Mouse (Mus musculus) adrenal gland, postnatal 10 days (tissue): ENCODE data around the gene Cnnm2. TPM values are rescaled to one million over a fixed set of nuclear protein-coding genes. Genes with fewer than 3 reads are reported as not detected.

Experiments
- DNase-seq: peaks from one replicate; pipeline ENCODE4 v3.0.0; 2021; ENCODE audit warnings: mixed read lengths
- total RNA-seq, 2 experiments: library from RNA; stranded (reverse); gene quantifications; 2 replicates each; pipeline ENCODE4 v1.2.3; 2021

Cnnm2 gene
- total RNA-seq, 2 experiments from 2014 or later: 13.2 to 23.4 TPM

- DNase-seq: no peak
Observed at GRCm38 (mm10) chr19:46794181-46794580, 32.8 kb downstream of the Cnnm2 start.

GRCm38 (mm10) chr19:46799903-46800583, 38.6 kb downstream of the Cnnm2 start:
- peak; percentile 44 for DNase-seq

GRCm38 (mm10) chr19:46801492-46801891, 40.1 kb downstream of the Cnnm2 start:
- no peak for DNase-seq

DNA sequence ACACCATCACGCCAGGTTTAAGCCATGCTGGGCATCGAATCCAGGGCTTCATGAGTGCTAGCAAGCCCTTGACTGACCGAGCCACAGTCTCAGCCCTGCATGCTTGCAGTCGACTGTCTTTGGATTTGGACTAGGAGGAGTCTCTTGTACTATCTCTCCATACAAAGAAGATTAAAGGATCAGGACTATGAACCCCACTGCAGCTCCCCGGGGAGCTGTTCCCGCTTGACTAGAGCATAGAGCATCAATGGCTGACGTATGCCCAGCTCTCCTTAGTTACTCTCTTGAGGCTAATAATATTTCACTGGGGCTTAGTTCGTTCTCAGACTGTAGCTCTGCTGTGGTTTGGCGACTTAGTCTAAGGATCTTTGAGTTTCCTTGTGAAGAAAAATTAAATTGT, 40.9 kb downstream of the Cnnm2 start:
- no peak for DNase-seq

DNA sequence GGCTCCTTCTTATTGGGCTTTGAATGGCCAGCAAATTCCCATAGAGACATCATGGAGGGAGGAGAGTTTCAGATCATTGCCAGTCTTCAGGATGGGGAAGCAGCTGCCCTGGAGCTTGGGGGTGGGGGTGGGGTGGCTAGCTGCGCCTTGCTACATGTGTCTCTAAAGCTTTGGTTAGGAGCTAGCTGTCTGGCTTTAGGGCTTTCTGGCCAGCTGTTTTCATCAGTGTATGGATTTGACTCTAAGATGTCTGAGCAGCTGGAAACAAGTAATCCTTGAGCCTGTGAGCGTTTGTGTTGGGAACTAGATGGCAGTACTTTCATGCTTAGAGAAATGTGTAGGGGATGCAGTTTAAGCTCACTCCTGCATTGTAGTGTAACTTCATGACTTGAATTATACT, 42.3 kb downstream of the Cnnm2 start:
- no peak for DNase-seq

DNA sequence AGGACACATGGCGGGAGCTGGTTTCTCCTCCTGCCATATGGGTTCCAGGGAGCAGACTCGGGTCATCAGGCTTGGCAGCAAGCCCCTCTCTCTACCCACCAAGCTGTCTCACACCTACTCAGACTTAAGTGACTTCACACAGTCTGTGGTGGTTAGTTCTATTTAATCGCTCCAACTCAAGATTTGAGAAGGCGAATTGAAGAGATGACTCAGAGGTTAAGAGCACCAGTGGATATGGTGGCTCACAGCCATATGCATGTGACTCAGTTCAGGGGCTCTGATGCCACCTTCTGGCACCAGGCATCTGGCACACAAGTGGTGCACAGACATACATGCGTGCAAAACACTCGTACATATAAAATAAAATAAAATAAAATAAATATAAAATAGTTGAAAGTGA, 43.4 kb downstream of the Cnnm2 start:
- DNase-seq: peak; percentile 57

GRCm38 (mm10) chr19:46805933-46806688, 44.7 kb downstream of the Cnnm2 start:
- no peak for DNase-seq

DNA sequence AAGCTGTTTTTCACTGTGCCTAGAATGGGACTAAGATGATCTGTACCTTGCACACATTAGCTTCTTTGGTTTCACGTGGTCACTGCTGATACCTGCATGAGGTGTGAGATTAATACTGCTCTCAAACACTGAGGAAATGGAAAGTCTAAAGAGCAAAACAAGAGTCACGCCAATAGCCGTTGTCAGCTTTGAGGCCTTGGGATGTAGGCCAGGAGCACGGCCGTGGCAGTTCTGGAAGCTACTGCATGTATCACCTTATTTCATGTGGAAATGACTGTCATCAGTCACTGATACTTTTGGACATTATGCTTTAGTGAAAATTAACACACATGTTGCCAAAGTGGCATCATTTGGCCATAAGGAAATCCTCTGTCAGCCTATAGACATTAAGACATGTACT, 46.9 kb downstream of the Cnnm2 start:
- DNase-seq: peak; percentile 62

- no peak for DNase-seq
Observed at GRCm38 (mm10) chr19:46809031-46809430, 47.6 kb downstream of the Cnnm2 start.

- no peak for DNase-seq
Observed at GRCm38 (mm10) chr19:46819276-46819675, 57.9 kb downstream of the Cnnm2 start.

GRCm38 (mm10) chr19:46822491-46822890, 61.1 kb downstream of the Cnnm2 start:
- DNase-seq: no peak

DNA sequence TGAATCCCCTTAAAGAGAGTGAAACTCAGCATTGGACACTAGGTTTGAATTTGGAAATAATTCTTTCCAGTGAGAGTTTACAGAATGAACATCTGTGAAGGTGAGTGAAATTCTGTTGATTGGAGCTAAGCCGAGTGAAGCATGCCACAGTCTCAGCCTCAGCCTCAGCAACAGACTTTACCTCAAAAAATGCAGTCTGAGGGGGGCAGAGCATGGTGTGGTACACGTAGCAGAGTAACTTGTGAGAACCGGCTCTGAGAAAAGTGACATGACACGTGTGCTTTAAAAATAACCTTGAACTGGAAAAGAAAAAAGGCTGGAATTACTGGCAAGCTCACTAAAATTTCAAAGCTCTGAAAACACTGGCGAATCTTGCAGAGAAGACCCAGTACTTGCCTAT, 62.4 kb downstream of the Cnnm2 start:
- DNase-seq: no peak

- no peak for DNase-seq
Observed at GRCm38 (mm10) chr19:46824867-46825266, 63.5 kb downstream of the Cnnm2 start.

DNA sequence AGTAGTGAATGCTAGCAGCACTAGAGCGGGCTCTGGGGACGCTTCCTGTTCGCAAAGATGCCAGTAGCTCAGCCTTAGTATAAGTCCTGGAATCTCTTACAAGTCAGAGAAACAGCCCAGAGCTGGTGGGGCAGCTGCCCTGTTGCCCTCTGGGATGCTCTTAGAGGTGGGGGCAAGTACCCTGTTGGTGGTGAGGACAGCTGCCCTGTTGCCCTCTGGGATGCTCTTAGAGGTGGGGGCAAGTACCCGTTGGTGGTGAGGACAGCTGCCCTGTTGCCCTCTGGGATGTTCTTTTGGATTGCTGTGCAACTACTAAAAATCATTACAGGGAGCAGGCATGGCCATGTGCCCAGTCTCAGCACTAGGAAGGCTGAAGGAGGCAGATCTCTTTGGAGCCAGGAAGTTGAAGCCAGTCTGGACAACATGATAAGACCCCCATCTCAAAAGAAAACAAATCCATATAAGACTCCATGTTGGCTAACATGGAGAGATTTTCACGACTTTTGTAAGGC, 66.3 kb downstream of the Cnnm2 start:
- no peak for DNase-seq

- DNase-seq: peak; percentile 76
Observed at GRCm38 (mm10) chr19:46828961-46829360, 67.6 kb downstream of the Cnnm2 start.

DNA sequence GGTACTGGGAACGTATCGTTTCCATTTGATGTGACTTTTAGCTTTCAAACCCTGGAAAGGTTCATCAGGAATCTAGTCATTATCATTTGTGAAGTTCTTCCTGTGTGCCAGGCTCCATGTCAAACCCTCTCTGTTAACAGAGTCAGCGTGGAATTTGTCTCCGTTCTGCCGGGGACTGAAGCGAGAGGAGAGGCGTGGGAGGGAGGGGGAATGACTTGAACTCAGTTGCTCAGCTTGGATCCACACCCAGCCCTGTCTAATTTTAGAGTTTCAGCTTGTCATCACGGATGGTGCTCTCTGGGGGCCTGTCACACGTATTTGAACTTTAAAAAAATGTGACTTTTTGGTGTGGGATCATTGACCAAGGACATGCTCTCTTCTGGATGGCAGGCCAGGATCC, 70.0 kb downstream of the Cnnm2 start:
- DNase-seq: no peak

DNA sequence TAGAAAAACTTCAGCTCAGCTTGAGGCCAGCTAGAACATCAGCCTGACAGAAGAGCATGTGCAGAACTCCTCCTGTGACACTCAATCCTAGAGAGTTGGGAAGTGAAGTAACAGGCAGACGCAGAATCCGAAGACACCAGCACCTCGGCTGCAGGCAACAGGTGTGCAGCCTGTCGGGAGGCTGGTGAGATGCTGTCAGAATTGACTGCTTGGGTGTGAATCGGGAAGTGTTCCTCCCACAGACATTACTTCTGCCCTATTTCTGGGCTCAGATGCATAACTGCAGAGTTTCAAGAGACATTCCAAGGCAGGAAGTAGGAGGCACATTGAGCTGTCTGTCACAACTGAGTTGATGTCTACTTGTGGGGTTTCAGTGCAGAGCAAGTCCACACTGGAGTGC, 72.9 kb downstream of the Cnnm2 start:
- no peak for DNase-seq

GRCm38 (mm10) chr19:46835339-46835738, 73.9 kb downstream of the Cnnm2 start:
- DNase-seq: no peak

GRCm38 (mm10) chr19:46836085-46836484, 74.7 kb downstream of the Cnnm2 start:
- no peak for DNase-seq

DNA sequence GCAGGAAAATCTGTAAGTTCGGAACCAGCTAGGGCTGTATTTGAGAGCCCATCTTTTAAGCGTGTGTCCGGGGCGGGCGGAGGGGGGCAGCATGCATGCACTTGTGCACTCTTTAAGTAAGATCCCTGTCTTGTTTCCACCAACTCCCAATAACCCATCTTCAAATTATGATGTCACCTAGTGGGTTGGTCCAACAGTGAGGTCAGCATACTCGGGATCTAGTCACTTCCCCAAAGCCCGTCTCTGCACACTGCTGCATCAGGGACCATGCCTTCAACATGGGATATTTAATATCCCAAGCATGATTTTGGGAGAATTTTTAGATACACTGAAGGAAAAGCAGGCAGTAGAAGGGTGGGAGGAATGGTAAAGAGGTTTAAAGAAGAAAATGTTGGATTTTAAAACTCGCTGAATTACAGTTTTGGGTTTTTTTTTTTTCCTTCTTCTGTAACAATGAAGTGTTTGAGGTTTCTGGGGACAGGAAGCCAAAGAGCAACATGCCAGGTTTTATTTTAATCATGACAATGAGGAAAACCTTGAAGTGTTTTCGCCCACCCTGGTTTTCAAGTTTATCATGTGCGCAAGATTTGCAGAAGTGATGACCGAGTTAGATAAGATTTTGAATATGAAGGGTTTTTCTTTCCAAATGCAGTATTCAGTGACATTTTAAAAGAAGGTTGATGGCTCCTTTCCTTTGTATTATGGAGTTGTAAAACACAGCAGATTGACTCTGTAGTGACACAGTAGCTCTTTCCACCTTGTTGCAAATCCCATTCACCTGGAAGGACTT, 76.1 kb downstream of the Cnnm2 start:
- no peak for DNase-seq

GRCm38 (mm10) chr19:46841016-46841415, 79.6 kb downstream of the Cnnm2 start:
- DNase-seq: no peak

GRCm38 (mm10) chr19:46843030-46843429, 81.6 kb downstream of the Cnnm2 start:
- DNase-seq: peak; percentile 28

- no peak for DNase-seq
Observed at GRCm38 (mm10) chr19:46846056-46846455, 84.7 kb downstream of the Cnnm2 start.
